Mouse (Mus musculus) right cerebral cortex, adult 18-20 months (tissue): ENCODE measurements at regions not wholly inside any gene's neighbourhood (a gene's known extent, or its start where the extent isn't known, plus 50 kb on each side); places are given as distances from the start of the nearest gene placed in this dataset.

Experiments
- DNase-seq: peaks from one replicate; pipeline ENCODE4 v3.0.0; 2022; ENCODE audit warnings: mixed read lengths

DNA sequence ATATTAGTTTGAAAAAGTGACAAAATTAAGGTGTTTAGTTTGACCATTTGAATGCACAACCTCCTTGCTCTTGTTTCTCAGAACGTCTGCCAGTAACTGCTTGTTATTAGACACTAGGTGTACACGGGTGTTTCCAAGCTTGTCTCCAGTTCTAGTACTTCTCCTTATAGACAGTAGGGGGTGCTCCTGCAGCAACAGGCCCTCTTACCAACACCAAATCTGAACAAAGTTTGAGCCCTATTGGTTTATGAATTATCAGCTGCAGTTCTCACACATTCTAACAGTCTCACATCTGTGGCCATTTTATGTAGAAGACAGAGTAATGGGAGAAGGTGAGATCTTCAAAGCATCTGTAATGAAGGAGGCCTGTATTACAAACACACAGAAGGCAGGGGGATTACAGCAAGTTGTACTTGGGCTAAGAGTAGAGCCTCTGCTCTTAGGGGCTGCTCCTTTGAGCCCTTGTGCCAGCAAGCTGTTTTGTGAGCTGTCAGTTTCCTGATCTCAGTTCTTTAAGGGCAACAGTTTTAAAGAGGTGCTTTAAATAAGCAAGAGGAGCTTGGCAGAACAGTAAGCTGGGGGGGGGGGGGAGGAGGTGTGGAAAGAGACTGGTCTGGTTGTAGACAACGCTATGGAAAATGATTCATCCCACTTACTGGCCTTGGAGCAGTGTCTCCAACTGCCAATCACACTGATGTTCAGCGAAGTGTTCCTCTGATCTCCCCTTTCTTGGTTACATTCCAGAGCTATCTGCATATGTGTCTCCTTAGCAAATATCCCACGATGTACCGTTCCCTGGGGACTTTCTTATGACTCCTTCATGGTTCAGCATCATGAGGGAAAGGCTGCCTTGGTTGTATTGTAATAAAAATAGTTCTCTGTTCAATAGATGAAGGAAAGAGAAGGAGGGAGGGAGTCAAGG, 71.3 kb upstream of the Cep162 start:
- no peak for DNase-seq

DNA sequence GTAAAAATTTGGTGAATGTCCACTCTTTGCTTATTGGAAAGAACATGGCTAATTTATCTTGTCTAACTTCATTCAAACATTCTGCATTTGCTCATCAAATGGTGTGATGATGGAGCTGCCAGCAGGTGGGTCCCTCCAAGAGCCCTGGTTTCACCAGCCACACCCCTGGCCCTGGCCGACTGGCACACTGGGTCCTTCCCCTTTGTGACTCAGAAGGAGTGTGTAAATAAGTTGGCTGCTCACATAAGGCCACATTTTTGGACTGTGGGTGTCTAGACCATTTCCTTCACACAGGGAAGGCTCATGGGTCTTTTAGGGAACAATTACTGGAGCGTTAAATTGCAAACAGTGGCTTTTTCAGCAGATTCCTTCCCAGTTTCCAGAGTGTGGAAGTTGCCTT, 68.4 kb upstream of the Cep162 start:
- no peak for DNase-seq

DNA sequence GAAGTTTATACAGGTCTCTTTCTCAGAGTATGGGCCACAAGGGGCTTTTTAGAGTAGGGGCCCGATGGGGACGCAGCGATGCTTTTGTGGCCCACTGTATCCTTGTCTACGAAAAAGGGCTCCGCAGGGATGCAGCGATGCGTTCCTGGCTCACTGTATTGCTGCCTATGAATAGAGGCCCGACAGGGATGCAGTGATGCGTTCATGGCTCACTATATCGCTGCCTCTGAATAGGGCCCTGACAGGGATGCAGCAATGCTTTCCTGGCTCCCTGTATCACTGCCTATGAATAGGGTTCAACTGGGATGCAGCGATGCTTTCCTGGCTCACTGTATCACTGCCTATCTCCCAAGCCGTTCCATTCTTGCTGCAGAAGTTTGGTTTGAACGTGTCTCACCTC, 65.4 kb upstream of the Cep162 start:
- no peak for DNase-seq

DNA sequence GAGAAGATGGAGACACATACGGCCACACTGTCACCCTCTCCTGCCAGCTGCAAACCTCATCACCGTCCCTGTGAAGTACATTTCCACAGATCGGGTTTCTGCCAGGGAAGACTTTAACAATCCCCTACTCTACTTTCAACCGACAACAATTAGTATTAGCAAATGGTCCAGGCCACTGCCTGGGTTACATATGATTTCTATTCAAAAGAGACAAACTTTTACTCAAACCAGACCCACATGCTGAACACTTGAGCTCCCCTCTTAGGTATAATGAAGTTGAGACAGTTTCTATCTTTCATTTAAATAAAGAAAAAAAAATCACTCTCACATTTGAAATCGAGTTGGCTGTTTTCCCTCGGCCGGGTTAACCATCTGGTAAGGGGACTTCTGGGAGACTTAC, 63.4 kb upstream of the Cep162 start:
- DNase-seq = no peak

DNA sequence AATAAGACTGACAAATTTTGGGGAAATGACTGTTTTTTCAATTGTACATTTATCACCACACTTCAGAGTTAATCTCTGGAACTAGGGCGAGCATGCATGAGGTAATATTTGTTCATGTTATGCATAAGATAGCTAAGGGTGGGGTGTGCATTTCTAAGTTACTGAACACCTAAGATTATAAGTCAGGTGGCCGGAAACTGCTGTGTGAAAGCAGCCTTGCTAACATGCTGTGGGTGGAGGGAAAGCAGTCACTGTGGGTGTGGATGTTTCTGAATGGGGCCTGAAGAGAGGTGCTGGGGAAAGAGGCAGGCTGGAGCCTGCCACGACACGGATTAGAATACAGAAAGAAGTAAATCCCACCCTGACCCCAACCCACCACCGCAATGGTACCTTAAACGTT, 54.8 kb upstream of the Cep162 start:
- DNase-seq = no peak
